Mouse (Mus musculus) 3T3-L1 (cell line): ENCODE data around the gene Ski.

Source experiments
- DNase-seq: peaks from one replicate; pipeline ENCODE4 v3.0.0-alpha.2; 2015; ENCODE audit warnings: low read depth, low spot score

The Ski gene

GRCm38 (mm10) chr4:155150276-155151113, 71.9 kb downstream of the Ski start:
- DNase-seq: no peak

- DNase-seq: no peak
Measured at GRCm38 (mm10) chr4:155149941-155150275, 72.5 kb downstream of the Ski start.

- DNase-seq: peak; percentile 41
Measured at GRCm38 (mm10) chr4:155148910-155149698, 73.3 kb downstream of the Ski start.

DNA sequence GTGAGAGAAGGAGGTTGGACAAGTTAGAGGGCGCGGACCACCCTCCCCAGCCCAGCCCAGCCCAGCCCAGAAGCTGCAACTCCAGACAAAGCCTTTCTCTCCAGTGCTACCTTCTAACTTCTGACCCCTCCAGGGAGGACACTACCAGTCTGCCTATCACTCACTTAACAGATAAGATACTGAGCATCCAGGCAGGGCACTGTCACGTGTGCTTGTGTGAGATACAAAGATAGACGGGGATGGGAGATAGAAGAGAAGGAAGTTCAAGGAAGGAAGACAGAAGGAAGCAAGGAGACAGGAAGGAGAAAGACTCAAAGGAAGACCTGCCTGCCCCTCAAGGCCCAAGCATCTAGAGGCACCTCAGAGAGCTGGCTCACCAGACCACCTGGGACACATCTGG, 73.9 kb downstream of the Ski start:
- no peak for DNase-seq

- no peak for DNase-seq
Measured at GRCm38 (mm10) chr4:155146107-155146823, 76.1 kb downstream of the Ski start.

GRCm38 (mm10) chr4:155144548-155145180, 77.7 kb downstream of the Ski start:
- DNase-seq: no peak

GRCm38 (mm10) chr4:155143871-155144502, 78.4 kb downstream of the Ski start:
- peak; percentile 65 for DNase-seq

- no peak for DNase-seq
Measured at GRCm38 (mm10) chr4:155143411-155143810, 79.0 kb downstream of the Ski start.

GRCm38 (mm10) chr4:155142836-155143235, 79.6 kb downstream of the Ski start:
- no peak for DNase-seq

- DNase-seq: no peak
Measured at GRCm38 (mm10) chr4:155140795-155141265, 81.6 kb downstream of the Ski start.

DNA sequence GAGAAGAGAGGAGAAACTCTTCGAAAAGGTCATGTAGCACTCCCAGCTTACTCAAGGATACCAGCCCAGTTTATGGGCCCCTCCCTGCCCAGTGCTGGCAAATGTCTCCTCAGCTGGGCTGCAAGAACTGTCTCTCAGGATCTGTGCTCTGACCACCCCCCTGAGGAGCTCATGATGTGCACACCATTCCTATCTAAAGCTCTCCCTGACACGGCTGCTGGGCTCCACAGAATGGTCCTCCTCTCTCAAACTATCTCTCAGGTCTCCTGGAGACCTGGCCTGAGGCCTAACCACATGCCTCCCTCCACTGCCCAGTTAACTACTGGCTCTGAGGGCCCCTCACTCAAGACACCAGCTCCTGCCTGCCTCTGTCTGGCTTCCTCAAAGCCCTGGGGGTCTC, 82.2 kb downstream of the Ski start:
- no peak for DNase-seq

- DNase-seq: no peak
Measured at GRCm38 (mm10) chr4:155139281-155140045, 82.9 kb downstream of the Ski start.

- no peak for DNase-seq
Measured at GRCm38 (mm10) chr4:155138451-155138850, 83.9 kb downstream of the Ski start.

GRCm38 (mm10) chr4:155137891-155138290, 84.5 kb downstream of the Ski start:
- DNase-seq: no peak

GRCm38 (mm10) chr4:155135909-155136585, 86.3 kb downstream of the Ski start:
- peak; percentile 73 for DNase-seq

DNA sequence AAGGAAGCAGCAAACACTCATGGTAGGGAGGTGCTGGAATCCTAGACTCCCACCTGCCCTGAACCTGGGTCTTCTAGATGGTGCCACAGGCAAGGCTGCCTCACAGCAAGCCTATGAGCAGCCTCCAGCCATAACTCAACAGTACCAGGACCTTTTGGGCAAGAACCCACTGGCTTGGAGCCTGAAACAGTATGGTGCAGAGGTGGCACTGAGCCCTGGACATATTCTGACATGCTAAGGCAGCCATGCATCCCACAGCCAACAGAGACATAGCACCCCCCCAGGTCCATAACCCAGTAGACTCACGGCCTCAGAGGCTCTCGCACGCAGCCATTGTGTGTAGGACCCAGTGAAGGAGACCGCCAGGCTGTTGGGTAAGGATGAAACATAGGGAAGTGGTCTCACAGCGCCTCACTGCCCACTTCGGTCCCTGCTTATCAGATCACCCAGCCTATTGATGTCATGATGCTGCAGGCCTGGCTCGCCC, 87.7 kb downstream of the Ski start:
- no peak for DNase-seq

GRCm38 (mm10) chr4:155133658-155134417, 88.6 kb downstream of the Ski start:
- DNase-seq: peak; percentile 82

- DNase-seq: peak; percentile 33
Measured at GRCm38 (mm10) chr4:155133188-155133587, 89.2 kb downstream of the Ski start.

GRCm38 (mm10) chr4:155130616-155131015, 91.8 kb downstream of the Ski start:
- DNase-seq: no peak
